Mouse (Mus musculus): ENCODE measurements at regions not wholly inside any gene's neighbourhood (a gene's known extent, or its start where the extent isn't known, plus 50 kb on each side); places are given as distances from the start of the nearest gene placed in this dataset.
A peak's percentile ranks its signal among the peaks of the same experiment; 100 is the strongest.

DNA sequence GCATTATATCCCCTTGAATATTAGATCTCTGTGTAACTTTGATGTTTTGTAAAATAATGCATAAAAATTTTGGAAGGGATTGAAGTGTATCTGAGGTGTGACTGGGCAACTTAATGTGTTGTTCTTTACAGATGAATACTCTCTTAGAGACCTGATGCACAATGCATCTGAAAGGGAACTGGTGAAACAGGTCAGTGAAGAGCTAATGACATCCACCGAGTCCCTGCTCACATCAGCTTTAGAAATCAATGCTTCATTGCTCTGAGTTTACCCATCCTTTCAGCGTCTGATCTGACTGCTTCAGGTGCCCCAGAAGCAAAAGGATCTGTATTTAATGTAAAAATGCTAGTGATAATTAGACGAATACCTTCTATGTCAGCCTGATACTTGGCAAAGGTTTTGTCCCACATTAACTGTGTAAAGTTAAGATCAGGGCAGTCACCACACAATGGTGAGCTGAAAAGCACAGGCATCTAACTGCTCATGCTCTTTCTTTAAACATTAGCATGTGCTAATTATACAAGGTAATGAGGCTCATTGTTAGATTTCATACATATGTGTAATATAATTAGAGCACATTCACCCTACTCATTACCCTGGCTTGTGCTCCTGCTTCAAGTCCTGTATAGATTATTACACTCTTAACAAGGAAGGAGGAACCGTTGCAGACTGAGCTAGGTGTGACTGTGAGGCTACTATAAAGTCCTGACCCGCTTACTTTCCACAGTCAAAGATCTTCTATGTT is 204.6 kb upstream of the Tlr4 start:
- no peak overlapping the region for H3K4me3 ChIP-seq
- no peaks in the 10 kb centered on the region for H3K9me3 ChIP-seq
- H3K9ac ChIP-seq = no peak overlapping the region
- H3K4me2 ChIP-seq = no peak overlapping the region
- no peaks in the 10 kb centered on the region for H3K27me3 ChIP-seq (replicated peaks)
- H3K36me3 ChIP-seq = no peaks in the 10 kb centered on the region
- peaks cover 9% of the 10 kb centered on the region; the same call in 1 of the 2 replicates for H3K4me1 ChIP-seq
- ATAC-seq (ENCODE audit: extremely low read depth, insufficient number of reproducible peaks, low FRiP score, low TSS enrichment) = no peak
- WGBS = 69% methylated on average over 5 of the region's 5 CpGs
- H3K27ac ChIP-seq (replicated peaks) = no peak overlapping the region

DNA sequence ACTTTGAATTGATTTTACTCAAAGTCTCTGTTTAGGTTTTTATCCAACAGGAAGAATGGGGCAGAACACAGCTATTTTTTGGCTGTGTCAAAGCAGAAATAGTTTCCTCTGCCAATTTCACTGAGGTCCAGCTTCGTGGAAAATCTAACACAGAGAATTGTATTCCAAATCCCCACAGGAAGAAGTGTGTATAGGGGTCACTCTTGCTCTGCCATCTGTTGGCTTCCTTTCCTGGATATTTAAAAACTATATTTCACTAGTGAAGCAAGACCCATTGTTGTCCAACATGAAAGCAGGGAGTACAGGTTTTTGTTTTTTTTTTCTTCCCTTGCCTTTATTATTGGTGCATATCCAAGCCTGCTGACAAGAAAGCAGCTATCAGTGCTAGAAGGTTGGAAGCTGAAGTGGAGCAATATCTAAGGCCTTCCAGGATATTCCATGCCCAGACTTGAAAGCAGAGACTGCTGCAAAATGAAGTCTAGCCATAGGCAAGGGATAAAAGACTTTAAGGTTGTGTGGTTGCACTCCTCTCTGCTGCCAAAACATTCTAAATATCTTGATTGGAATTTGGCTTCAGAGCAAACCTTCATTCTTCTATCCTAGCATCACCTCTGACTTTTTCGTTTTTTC is 208.5 kb upstream of the Tlr4 start:
- 52% methylated on average over 2 of the region's 2 CpGs for WGBS
- peak overlapping the region; percentile 46 for H3K27ac ChIP-seq (replicated peaks)
- H3K36me3 ChIP-seq = no peaks in the 10 kb centered on the region
- no peaks in the 10 kb centered on the region for H3K9me3 ChIP-seq
- H3K9ac ChIP-seq = no peak overlapping the region
- peaks cover 11% of the 10 kb centered on the region; the same call in 1 of the 2 replicates for H3K4me1 ChIP-seq
- ATAC-seq (ENCODE audit: extremely low read depth, insufficient number of reproducible peaks, low FRiP score, low TSS enrichment) = no peak
- no peak overlapping the region for H3K4me2 ChIP-seq
- H3K4me3 ChIP-seq = no peak overlapping the region
- H3K27me3 ChIP-seq (replicated peaks) = no peaks in the 10 kb centered on the region

DNA sequence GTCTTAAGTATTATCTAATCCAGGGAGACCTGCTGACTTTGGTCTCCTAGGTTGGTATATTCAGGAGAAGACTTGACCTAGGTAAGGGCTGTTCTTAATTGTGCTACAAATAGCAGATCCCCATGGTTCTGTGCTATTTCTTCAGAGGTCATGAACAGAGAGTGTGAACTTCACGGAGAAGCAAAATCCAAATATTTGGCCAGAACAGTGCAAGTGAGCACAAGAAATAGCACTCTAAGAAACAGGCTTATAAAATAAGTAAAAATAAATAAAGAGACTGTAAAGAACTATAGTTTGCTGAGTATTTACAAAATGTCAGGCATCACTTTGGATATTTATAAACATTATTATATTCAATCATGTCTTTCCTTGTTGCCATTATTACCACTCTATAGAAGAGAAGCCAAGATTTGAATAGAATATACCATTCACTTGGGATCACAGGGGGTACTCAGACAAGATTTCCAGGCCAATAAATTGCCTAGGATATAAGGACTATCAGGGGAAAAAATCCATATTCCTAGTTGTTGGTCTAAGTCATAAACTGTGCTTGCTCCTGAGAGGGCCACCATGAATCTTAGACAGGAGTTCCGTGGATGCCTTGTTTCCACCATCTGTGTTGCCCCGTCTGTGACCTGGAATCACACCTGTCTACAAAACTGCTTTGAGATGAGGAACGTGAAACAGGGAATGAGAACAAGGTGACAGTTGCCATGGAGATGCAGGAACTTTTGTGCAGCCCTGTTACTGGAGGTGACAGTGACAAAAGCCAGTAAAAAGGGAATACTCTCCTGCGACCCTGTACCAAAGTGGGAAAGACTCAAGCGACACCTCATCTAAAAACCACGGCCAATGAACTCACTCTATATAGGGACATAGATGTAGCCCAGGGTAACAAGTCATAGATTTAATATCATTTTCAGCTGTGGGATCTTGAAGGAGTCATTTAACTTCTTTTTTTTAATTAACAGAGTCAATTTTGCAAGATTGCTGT is 209.3 kb upstream of the Tlr4 start:
- Histone ChIP-seq H3K27me3 (replicated peaks) (no peaks in the 10 kb centered on the region), H3K9ac (no peak overlapping the region), H3K9me3 (no peaks in the 10 kb centered on the region), H3K4me3 (no peak overlapping the region), H3K4me2 (no peak overlapping the region), H3K36me3 (no peaks in the 10 kb centered on the region), H3K27ac (replicated peaks) (no peak overlapping the region), H3K4me1 (peaks cover 11% of the 10 kb centered on the region; the same call in 1 of the 2 replicates)
- 53% methylated on average over 7 of the region's 7 CpGs for WGBS
- ATAC-seq (ENCODE audit: extremely low read depth, insufficient number of reproducible peaks, low FRiP score, low TSS enrichment) = no peak

DNA sequence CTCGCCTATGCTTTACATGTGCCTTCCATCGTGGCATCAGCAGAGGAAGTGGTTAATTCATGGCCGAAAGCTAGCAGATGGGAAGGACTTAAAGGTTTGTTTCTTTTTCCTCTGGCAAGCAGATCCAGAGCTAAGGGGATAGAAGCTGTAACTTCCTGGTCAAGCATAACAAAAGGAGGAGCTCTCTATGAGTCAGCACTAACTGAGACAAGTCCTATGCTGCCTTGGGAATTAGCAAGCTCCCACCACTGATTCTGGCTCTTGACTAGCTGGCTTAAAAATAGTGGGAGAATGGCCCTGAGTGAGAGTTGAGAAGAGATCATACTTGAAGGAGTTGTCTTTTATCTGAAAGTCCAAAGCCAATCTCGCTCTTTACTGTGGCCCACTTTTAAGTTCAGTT is 210.3 kb upstream of the Tlr4 start:
- Histone ChIP-seq H3K4me1 (peaks cover 11% of the 10 kb centered on the region; the same call in 1 of the 2 replicates), H3K36me3 (no peaks in the 10 kb centered on the region), H3K27me3 (replicated peaks) (no peaks in the 10 kb centered on the region), H3K27ac (replicated peaks) (no peak overlapping the region), H3K4me2 (no peak overlapping the region), H3K9me3 (no peaks in the 10 kb centered on the region), H3K9ac (no peak overlapping the region), H3K4me3 (no peak overlapping the region)
- no peak for ATAC-seq (ENCODE audit: extremely low read depth, insufficient number of reproducible peaks, low FRiP score, low TSS enrichment)
- WGBS = 60% methylated on average over 4 of the region's 4 CpGs

DNA sequence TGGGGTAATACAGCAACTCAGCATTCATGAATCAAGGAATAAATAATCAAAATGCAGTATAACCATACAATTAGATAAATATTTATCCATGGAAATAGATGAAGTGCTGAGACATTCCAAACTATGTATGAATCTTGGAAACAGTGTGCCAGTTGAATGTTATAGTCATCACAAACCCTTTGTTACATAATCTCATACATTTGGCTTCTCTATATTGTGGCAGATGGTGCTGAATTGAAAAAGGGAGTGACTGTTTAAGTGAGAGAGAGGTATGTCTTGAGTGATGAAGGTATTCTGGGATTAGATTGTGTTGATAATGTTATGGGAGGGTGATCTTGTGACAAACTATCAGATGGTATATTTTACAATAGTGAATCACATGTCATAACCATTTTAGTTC is 200.4 kb upstream of the Astn2 start:
- H3K4me2 ChIP-seq = no peak overlapping the region
- H3K9ac ChIP-seq = no peak overlapping the region
- H3K4me1 ChIP-seq = no peaks in the 10 kb centered on the region
- ATAC-seq (ENCODE audit: extremely low read depth, insufficient number of reproducible peaks, low FRiP score, low TSS enrichment) = no peak
- H3K36me3 ChIP-seq = no peaks in the 10 kb centered on the region
- no peak overlapping the region for H3K27ac ChIP-seq (replicated peaks)
- H3K27me3 ChIP-seq (replicated peaks) = no peaks in the 10 kb centered on the region
- H3K9me3 ChIP-seq = no peaks in the 10 kb centered on the region
- no peak overlapping the region for H3K4me3 ChIP-seq

DNA sequence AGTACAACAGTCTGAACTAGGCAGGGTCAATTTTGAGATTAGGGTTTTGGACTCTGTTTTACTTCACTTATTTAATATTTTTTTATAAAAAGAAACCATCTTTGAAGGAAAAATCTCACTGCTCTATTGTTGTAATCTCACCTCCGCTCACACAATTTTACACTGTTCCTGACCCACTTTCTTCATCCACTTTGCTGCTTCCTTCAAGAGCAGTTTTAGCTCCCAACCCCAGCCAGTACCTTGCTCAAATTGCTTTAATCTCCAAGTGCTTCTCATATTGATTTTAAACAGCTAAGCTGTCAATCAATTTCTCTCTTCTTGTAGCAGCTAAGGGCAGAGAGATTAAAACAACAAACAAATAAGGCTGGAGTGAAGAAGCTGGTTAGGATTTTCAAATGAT is 194.3 kb upstream of the Astn2 start:
- no peak for ATAC-seq (ENCODE audit: extremely low read depth, insufficient number of reproducible peaks, low FRiP score, low TSS enrichment)
- Histone ChIP-seq H3K36me3 (no peaks in the 10 kb centered on the region), H3K27me3 (replicated peaks) (no peaks in the 10 kb centered on the region), H3K9me3 (no peaks in the 10 kb centered on the region), H3K27ac (replicated peaks) (no peak overlapping the region), H3K4me3 (no peak overlapping the region), H3K9ac (no peak overlapping the region), H3K4me1 (no peaks in the 10 kb centered on the region), H3K4me2 (no peak overlapping the region)
- 86% methylated on average over 1 of the region's 1 CpGs for WGBS

DNA sequence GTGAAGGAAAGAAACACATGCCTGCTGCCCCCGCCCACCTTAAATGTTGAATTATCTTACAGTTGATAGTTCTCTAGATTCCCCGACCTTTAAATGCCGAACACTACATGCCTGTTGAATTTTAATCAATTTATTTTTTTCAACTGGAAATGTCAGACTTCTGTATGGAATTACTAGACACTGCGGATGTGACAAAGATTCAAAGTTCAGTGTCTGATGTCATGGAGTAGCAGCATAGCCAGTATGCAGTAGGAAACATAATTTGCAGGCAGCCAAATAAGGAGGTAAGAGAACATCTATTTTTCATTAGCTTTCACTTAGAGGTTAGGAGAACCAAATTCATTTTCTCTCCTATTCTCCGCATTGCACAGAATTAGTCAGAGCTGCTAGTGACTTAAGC is 182.2 kb upstream of the Astn2 start:
- no peak overlapping the region for H3K4me2 ChIP-seq
- no peaks in the 10 kb centered on the region for H3K27me3 ChIP-seq (replicated peaks)
- H3K4me3 ChIP-seq = no peak overlapping the region
- H3K4me1 ChIP-seq = no peaks in the 10 kb centered on the region
- H3K9ac ChIP-seq = no peak overlapping the region
- no peak overlapping the region for H3K27ac ChIP-seq (replicated peaks)
- no peaks in the 10 kb centered on the region for H3K9me3 ChIP-seq
- ATAC-seq (ENCODE audit: extremely low read depth, insufficient number of reproducible peaks, low FRiP score, low TSS enrichment) = no peak
- 62% methylated on average over 5 of the region's 5 CpGs for WGBS
- no peaks in the 10 kb centered on the region for H3K36me3 ChIP-seq

DNA sequence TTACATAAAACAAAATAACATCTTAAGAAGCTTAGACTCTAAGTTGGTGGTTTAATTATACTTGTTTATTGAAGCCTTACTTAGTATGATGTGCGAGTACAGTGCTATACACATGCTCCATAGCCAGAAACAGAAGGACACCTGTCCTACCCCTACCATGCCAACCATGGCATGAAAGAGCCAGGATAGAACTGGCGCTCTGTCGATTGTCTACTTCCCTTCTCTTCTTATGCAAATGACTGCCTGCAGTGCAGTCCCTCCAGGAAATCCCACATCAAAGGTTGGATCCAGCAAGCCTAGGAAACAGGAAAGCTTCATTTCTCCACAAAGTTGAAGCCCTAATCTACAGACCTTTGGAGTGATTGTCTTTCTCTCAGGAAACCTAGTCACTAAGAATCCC is 181.8 kb upstream of the Astn2 start:
- H3K4me2 ChIP-seq = no peak overlapping the region
- no peaks in the 10 kb centered on the region for H3K27me3 ChIP-seq (replicated peaks)
- no peak overlapping the region for H3K4me3 ChIP-seq
- no peaks in the 10 kb centered on the region for H3K9me3 ChIP-seq
- H3K36me3 ChIP-seq = no peaks in the 10 kb centered on the region
- no peak for ATAC-seq (ENCODE audit: extremely low read depth, insufficient number of reproducible peaks, low FRiP score, low TSS enrichment)
- WGBS = 27% methylated on average over 3 of the region's 3 CpGs
- H3K27ac ChIP-seq (replicated peaks) = no peak overlapping the region
- no peak overlapping the region for H3K9ac ChIP-seq
- H3K4me1 ChIP-seq = no peaks in the 10 kb centered on the region

DNA sequence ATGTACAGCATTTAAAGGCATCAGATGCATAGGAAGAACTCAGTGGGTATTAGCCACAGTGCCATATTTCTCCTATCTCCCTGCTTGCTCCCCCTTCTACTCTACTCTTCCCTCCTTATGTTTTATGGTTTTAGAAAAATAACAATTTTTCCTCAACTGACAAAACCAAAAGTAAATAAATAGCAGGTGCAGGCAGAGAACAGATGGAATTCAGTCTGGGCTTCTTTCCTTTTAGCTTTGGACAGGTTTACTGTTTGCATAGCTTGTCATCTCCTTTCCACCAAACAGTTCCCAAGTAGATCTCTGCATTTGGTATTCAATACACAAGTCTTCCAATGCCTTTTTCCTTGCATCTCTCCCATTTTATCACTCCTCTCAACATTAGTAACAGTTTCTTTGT is 152.5 kb upstream of the Astn2 start:
- no peak overlapping the region for H3K27ac ChIP-seq (replicated peaks)
- H3K27me3 ChIP-seq (replicated peaks) = no peaks in the 10 kb centered on the region
- H3K4me3 ChIP-seq = no peak overlapping the region
- H3K36me3 ChIP-seq = no peaks in the 10 kb centered on the region
- no peaks in the 10 kb centered on the region for H3K4me1 ChIP-seq
- no peak for ATAC-seq (ENCODE audit: extremely low read depth, insufficient number of reproducible peaks, low FRiP score, low TSS enrichment)
- H3K4me2 ChIP-seq = no peak overlapping the region
- H3K9me3 ChIP-seq = no peaks in the 10 kb centered on the region
- H3K9ac ChIP-seq = no peak overlapping the region

DNA sequence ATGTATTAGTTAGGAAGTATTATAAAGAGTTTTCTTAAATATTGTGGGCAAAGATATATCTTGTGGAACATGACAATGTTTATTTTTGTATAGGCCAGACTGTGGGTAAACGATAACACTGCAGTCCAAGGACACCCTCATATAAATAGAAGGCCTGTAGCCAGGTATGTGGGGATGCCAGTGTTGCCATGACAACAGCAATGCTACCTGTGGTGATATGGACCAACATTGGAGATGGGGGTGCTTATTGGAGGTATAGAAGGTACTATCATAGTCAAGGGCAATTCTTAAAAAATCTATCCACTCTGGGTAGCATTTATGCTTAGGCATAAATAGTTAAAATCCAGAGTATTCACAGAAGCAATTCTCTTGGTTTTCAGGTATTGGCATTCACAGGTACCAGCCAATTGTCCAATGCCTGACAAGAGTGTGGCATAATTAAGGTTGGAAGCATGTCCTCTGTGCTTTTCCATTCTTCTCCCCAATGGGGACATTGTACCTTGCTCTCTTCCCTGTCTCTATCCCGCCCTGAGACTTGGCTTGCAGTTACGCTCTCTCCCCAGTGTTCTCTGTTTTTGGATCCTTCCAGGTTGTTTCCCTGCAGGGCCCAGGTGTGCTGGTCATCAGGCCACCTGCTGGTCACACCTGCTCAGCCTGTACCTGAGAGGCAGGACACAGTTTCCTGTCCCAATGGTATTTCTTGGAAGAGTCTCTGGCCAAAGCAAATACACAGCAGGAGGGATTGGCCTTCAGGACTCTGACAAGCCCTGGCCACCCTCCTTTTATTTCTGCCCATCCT is 146.1 kb upstream of the Astn2 start:
- WGBS = 79% methylated on average over 3 of the region's 3 CpGs
- no peaks in the 10 kb centered on the region for H3K9me3 ChIP-seq
- H3K9ac ChIP-seq = no peak overlapping the region
- H3K4me1 ChIP-seq = no peaks in the 10 kb centered on the region
- no peak for ATAC-seq (ENCODE audit: extremely low read depth, insufficient number of reproducible peaks, low FRiP score, low TSS enrichment)
- no peak overlapping the region for H3K4me2 ChIP-seq
- no peak overlapping the region for H3K4me3 ChIP-seq
- H3K36me3 ChIP-seq = no peaks in the 10 kb centered on the region
- H3K27me3 ChIP-seq (replicated peaks) = no peaks in the 10 kb centered on the region
- H3K27ac ChIP-seq (replicated peaks) = no peak overlapping the region

All from heart, embryonic 13.5 days (tissue).